Mouse (Mus musculus) skeletal muscle tissue, postnatal 0 days (tissue): ENCODE measurements around the gene Slc25a43. TPM values are rescaled to one million over a fixed set of nuclear protein-coding genes. Genes with fewer than 3 reads are reported as not detected.

Experiments
- polyA plus RNA-seq: library from polyadenylated mRNA; unstranded; fragments of >200 nt; fragmentation: Nextera tagmentation; extraction: Ambion mirVana; gene quantifications from 2 replicates; pipeline ENCODE4 v1.2.1, GENCODE M21; 2015

Gene Slc25a43
- polyA plus RNA-seq: 0.79 and 0.84 TPM in 2 replicates

GRCm38 (mm10) chrX:36743503-36744101 is at the start of gene Slc25a43:
Slc25a43 (plus strand) TSS chrX:36743659.

GRCm38 (mm10) chrX:36795424-36796162 is 52.1 kb downstream of the Slc25a43 start, which contains the start of gene Slc25a5:
Slc25a5 (plus strand) TSS chrX:36795651.

Other genes starting within 250 kb of the Slc25a43 start
- gene Pgrmc1, start 145.5 kb upstream of the Slc25a43 start, polyA plus RNA-seq: 69.9 and 105 TPM in 2 replicates
- 0.83 and 0.85 TPM in 2 replicates for gene Akap17b, start 98.3 kb upstream of the Slc25a43 start, polyA plus RNA-seq
- gene Slc25a5, start 52.0 kb downstream of the Slc25a43 start, polyA plus RNA-seq: 681 and 708 TPM in 2 replicates
- gene Ube2a, start 130.2 kb downstream of the Slc25a43 start, polyA plus RNA-seq: 105 and 114 TPM in 2 replicates
- 11.6 and 14.1 TPM in 2 replicates for gene C330007P06Rik, start 130.5 kb downstream of the Slc25a43 start, polyA plus RNA-seq
- gene Nkrf, start 159.2 kb downstream of the Slc25a43 start, polyA plus RNA-seq: 0.51 and 0.55 TPM in 2 replicates
- gene Sept6, start 248.1 kb downstream of the Slc25a43 start, polyA plus RNA-seq: 7.7 and 12.2 TPM in 2 replicates